Comparison of ENCODE assay signal across 39 mouse cellular contexts in the genomic region with DNA sequence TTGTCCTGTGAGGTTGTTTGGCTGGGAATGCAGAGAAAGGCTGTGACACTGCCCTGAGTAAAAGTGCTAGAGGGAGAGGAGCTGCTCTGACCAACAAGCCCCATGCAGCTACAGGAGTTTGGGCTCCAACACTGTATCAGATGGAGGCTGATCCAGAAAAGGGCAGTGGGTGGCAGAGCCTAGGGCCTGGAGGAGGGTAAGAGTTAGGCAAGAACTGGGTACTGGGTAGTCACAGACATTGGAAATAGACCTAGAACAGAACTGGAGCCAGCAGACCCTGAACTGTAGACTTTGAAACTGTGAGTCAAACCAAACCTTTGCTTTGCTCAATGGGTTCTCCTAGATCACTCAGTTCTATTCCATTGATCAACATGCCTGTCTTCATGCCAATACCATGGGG. TPM values are rescaled to one million over a fixed set of nuclear protein-coding genes. Genes with fewer than 3 reads are reported as not detected.
"Had no signal": no experiment of that assay in that cellular context is flagged by ENCODE, and none has a peak within 500 bp of the region (broad histone marks: within the 10 kb centered on the region; RNA-seq: fewer than 3 reads in every experiment).

No protein-coding gene starts in this region.

RNA-seq across cellular contexts. Expression of a gene that starts 1.4 kb away (rescaled TPM):
- total RNA-seq: left cerebral cortex, adult 2 months; left cerebral cortex, adult 8-10 months; left cerebral cortex, postnatal 10 days; left cerebral cortex, postnatal 14 days; left cerebral cortex, postnatal 25 days; left cerebral cortex, postnatal 36 days; left cerebral cortex, postnatal 4 days; megakaryocyte progenitor cell, adult 5-6 weeks; megakaryocyte, adult 5-6 weeks; megakaryocyte-erythroid progenitor cell, adult 5-6 weeks; midbrain, postnatal 0 days; monocyte, adult 5-6 weeks had no signal
- polyA plus RNA-seq: limb, embryonic 11.5 days; limb, embryonic 12.5 days; limb, embryonic 13.5 days; limb, embryonic 14.5 days; limb, embryonic 15.5 days; liver, embryonic 12.5 days; liver, embryonic 13.5 days; liver, embryonic 14.5 days; liver, embryonic 15.5 days; liver, embryonic 16.5 days; lung, embryonic 14.5 days; lung, embryonic 15.5 days; lung, embryonic 16.5 days; macrophage; midbrain, embryonic 10.5 days; midbrain, embryonic 11.5 days; midbrain, embryonic 12.5 days; midbrain, embryonic 13.5 days; midbrain, embryonic 14.5 days; midbrain, embryonic 15.5 days; midbrain, embryonic 16.5 days; midbrain, postnatal 0 days; myocyte; neural tube, embryonic 11.5 days; neural tube, embryonic 12.5 days; neural tube, embryonic 13.5 days had no signal

RNA-seq across cellular contexts. Expression of a gene that starts 1.4 kb away (rescaled TPM):
- total RNA-seq: left cerebral cortex, adult 2 months; left cerebral cortex, postnatal 10 days; left cerebral cortex, postnatal 14 days; left cerebral cortex, postnatal 36 days; left cerebral cortex, postnatal 4 days; megakaryocyte progenitor cell, adult 5-6 weeks; megakaryocyte, adult 5-6 weeks; megakaryocyte-erythroid progenitor cell, adult 5-6 weeks; midbrain, postnatal 0 days; monocyte, adult 5-6 weeks had no signal
- polyA plus RNA-seq: limb, embryonic 11.5 days; limb, embryonic 12.5 days; limb, embryonic 13.5 days; limb, embryonic 14.5 days; limb, embryonic 15.5 days; liver, embryonic 12.5 days; liver, embryonic 13.5 days; liver, embryonic 15.5 days; lung, embryonic 14.5 days; lung, embryonic 15.5 days; lung, embryonic 16.5 days; lung, postnatal 0 days; macrophage; midbrain, embryonic 10.5 days; midbrain, embryonic 11.5 days; midbrain, embryonic 12.5 days; midbrain, embryonic 13.5 days; midbrain, embryonic 14.5 days; midbrain, embryonic 15.5 days; midbrain, embryonic 16.5 days; midbrain, postnatal 0 days; myocyte; neural tube, embryonic 11.5 days; neural tube, embryonic 12.5 days; neural tube, embryonic 13.5 days had no signal

RNA-seq across cellular contexts. Expression of a gene that starts 22.5 kb away (rescaled TPM):
- total RNA-seq: left cerebral cortex, adult 2 months; left cerebral cortex, adult 8-10 months; left cerebral cortex, postnatal 10 days; left cerebral cortex, postnatal 14 days; left cerebral cortex, postnatal 25 days; left cerebral cortex, postnatal 36 days; left cerebral cortex, postnatal 4 days; megakaryocyte progenitor cell, adult 5-6 weeks; megakaryocyte, adult 5-6 weeks; megakaryocyte-erythroid progenitor cell, adult 5-6 weeks; midbrain, postnatal 0 days; monocyte, adult 5-6 weeks had no signal
- polyA plus RNA-seq: limb, embryonic 11.5 days; limb, embryonic 12.5 days; limb, embryonic 13.5 days; liver, embryonic 12.5 days; liver, embryonic 13.5 days; liver, embryonic 14.5 days; liver, embryonic 15.5 days; liver, embryonic 16.5 days; lung, adult 2 months; lung, embryonic 14.5 days; lung, embryonic 16.5 days; lung, postnatal 0 days; macrophage; midbrain, embryonic 10.5 days; midbrain, embryonic 11.5 days; midbrain, embryonic 12.5 days; midbrain, embryonic 13.5 days; midbrain, embryonic 14.5 days; midbrain, embryonic 15.5 days; midbrain, embryonic 16.5 days; midbrain, postnatal 0 days; myocyte; neural tube, embryonic 11.5 days; neural tube, embryonic 12.5 days; neural tube, embryonic 13.5 days had no signal
